Mouse (Mus musculus): ENCODE measurements around the gene Snrk.

The Snrk gene

GRCm38 (mm10) chr9:122109553-122110225 is 7.4 kb upstream of the Snrk start:
- DNase-seq, result peak; percentile 55 to 63

GRCm38 (mm10) chr9:122110508-122110907 is 6.6 kb upstream of the Snrk start:
- no peak for DNase-seq

GRCm38 (mm10) chr9:122110921-122111320 is 6.1 kb upstream of the Snrk start:
- DNase-seq, result no peak

- DNase-seq, result peak in 1 of 2 experiments; percentile 26
Measured at GRCm38 (mm10) chr9:122115552-122115951, 1.5 kb upstream of the Snrk start.

GRCm38 (mm10) chr9:122116359-122116758 is 707 bp upstream of the Snrk start:
- DNase-seq, result no peak

GRCm38 (mm10) chr9:122117692-122118529 is 845 bp downstream of the Snrk start:
- peak; percentile 67 to 68 for DNase-seq

- DNase-seq, result peak; percentile 66 to 77
Measured at GRCm38 (mm10) chr9:122120089-122120488, 3.0 kb downstream of the Snrk start.

- DNase-seq, result no peak
Measured at GRCm38 (mm10) chr9:122122113-122122512, 5.0 kb downstream of the Snrk start.

GRCm38 (mm10) chr9:122123181-122123580 is 6.1 kb downstream of the Snrk start:
- DNase-seq, result no peak

GRCm38 (mm10) chr9:122125723-122126290 is 8.7 kb downstream of the Snrk start:
- no peak for DNase-seq

GRCm38 (mm10) chr9:122126790-122127189 is 9.7 kb downstream of the Snrk start:
- DNase-seq, result no peak

- DNase-seq, result no peak
Measured at GRCm38 (mm10) chr9:122127271-122127785, 10.3 kb downstream of the Snrk start.

GRCm38 (mm10) chr9:122128686-122129085 is 11.6 kb downstream of the Snrk start:
- DNase-seq, result no peak

- peak; percentile 19 to 30 for DNase-seq
Measured at GRCm38 (mm10) chr9:122130666-122131065, 13.6 kb downstream of the Snrk start.

- no peak for DNase-seq
Measured at GRCm38 (mm10) chr9:122132145-122132544, 15.1 kb downstream of the Snrk start.

GRCm38 (mm10) chr9:122135095-122135884 is 18.2 kb downstream of the Snrk start:
- no peak for DNase-seq

GRCm38 (mm10) chr9:122135885-122136170 is 18.8 kb downstream of the Snrk start:
- no peak for DNase-seq

GRCm38 (mm10) chr9:122137960-122138359 is 20.9 kb downstream of the Snrk start:
- DNase-seq, result no peak

GRCm38 (mm10) chr9:122138371-122139029 is 21.4 kb downstream of the Snrk start:
- no peak for DNase-seq

GRCm38 (mm10) chr9:122139236-122139635 is 22.2 kb downstream of the Snrk start:
- DNase-seq, result no peak

GRCm38 (mm10) chr9:122143219-122143618 is 26.2 kb downstream of the Snrk start:
- DNase-seq, result no peak

GRCm38 (mm10) chr9:122144776-122145175 is 27.7 kb downstream of the Snrk start:
- no peak for DNase-seq

Data from cerebellum, postnatal 10 days (tissue).